Mouse (Mus musculus) midbrain, embryonic 11.5 days (tissue): ENCODE results near the gene Btbd35f26. TPM values are rescaled to one million over a fixed set of nuclear protein-coding genes. Genes with fewer than 3 reads are reported as not detected.
"Not testable (repeated sequence)": the region's sequence is repeated elsewhere in the genome, so short reads cannot be mapped to it uniquely, and the experiment has no call there.

Source experiments
- ATAC-seq: fragments of 200-750 bp; cut with Nextera tagmentation; 2 replicates; pipeline ENCODE4 v1.8.0; 2017; ENCODE audit warnings: moderate TSS enrichment, moderate library complexity; ENCODE audit not compliant: low FRiP score
- DNase-seq: peaks from one replicate; pipeline ENCODE4 v3.0.0; 2015; ENCODE audit warnings: low spot score; ENCODE audit errors: missing footprints
- H3K27ac ChIP-seq: fragments of 300-500 bp; sonication (generic); 2 replicates; pipeline ENCODE4 v1.5.1; 2014; ENCODE audit warnings: low read depth, low read length
- H3K27me3 ChIP-seq: fragments of 300-500 bp; sonication (generic); 2 replicates; pipeline ENCODE4 v1.6.1; 2014; ENCODE audit warnings: mild to moderate bottlenecking, low read length, moderate library complexity, mixed read lengths; ENCODE audit not compliant: control insufficient read depth, insufficient read depth
- H3K36me3 ChIP-seq: fragments of 300-500 bp; sonication (generic); 2 replicates; pipeline ENCODE4 v1.6.1; 2014; ENCODE audit warnings: mild to moderate bottlenecking, low read length, moderate library complexity, mixed read lengths; ENCODE audit not compliant: control insufficient read depth, insufficient read depth
- H3K4me1 ChIP-seq: fragments of 300-500 bp; sonication (generic); 2 replicates; pipeline ENCODE4 v1.6.1; 2014; ENCODE audit warnings: low read length; ENCODE audit not compliant: control insufficient read depth, insufficient read depth
- H3K4me2 ChIP-seq: fragments of 300-500 bp; sonication (generic); 2 replicates; pipeline ENCODE4 v1.6.1; 2014; ENCODE audit warnings: mild to moderate bottlenecking, moderate library complexity
- H3K4me3 ChIP-seq: fragments of 300-500 bp; sonication (generic); 2 replicates; pipeline ENCODE4 v1.5.1; 2014; ENCODE audit warnings: low read depth, low read length
- H3K9ac ChIP-seq: fragments of 300-500 bp; sonication (generic); 2 replicates; pipeline ENCODE4 v1.6.1; 2014; ENCODE audit warnings: low read length
- H3K9me3 ChIP-seq: fragments of 300-500 bp; sonication (generic); 2 replicates; pipeline ENCODE4 v1.6.1; 2016; ENCODE audit warnings: low read length; ENCODE audit not compliant: control insufficient read depth
- WGBS: fragments of 180-500 bp; shearing (Covaris S2); extraction: QIAGEN DNeasy Blood & Tissue Kit; methylation state at CpG from one replicate; pipeline ENCODE4 v1.1.7; 2014; 5-methylcytosine and 5-hydroxymethylcytosine counted together
- polyA plus RNA-seq: library from polyadenylated mRNA; unstranded; fragments of >200 nt; fragmentation: Nextera tagmentation; extraction: Ambion mirVana; gene quantifications from 2 replicates; pipeline ENCODE4 v1.2.1, GENCODE M21; 2014

The Btbd35f26 gene
- not detected in 2 replicates for polyA plus RNA-seq

DNA sequence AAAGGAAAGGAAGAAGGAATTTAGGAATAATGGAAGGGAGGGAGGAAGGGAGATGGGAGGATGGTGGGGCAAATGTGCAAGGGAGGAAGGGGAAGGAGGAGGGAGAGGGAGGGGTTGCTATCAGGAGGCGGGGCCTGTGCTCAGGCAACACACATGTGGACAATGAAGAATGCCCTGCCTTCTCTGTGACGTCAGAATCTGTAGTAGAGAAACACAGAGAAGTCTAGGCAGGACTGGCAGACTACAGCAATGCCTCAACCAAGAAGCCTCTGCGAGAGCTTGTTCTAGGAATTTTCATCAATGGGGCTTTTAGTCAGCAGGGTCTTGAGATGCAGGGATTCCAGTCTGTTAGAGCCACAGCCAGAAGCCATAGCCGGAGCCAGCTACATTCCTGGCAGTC is at the start of gene Btbd35f26:
Gene Btbd35f26, plus strand, starts transcription at position 301 of the 400 bp plus-strand sequence.
- H3K36me3 ChIP-seq, DNase-seq, H3K27ac ChIP-seq, H3K4me1 ChIP-seq, H3K27me3 ChIP-seq, H3K4me3 ChIP-seq, H3K4me2 ChIP-seq, H3K9ac ChIP-seq, ATAC-seq, H3K9me3 ChIP-seq: not testable (repeated sequence)
- WGBS: no CpG with 5 or more reads among the region's 4 CpGs

DNA sequence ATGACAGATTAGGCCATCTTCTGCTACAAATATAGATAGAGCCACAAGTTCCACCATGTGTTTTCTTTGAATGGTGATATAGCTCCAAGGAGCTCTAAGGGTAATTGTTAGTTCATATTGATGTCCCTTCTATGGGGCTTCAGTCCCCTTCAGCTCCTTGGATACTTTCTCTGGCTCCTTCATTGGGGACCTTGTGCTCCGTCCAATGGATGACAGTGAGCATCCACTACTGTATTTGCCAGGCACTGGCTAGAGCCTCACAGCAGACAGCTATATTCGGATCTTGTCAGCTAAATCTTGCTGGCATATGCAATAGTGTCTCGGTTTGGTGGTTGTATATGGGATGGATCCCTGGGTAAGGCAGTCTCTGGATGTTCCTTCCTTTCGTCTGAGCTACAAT is 5.7 kb downstream of the Btbd35f26 start:
- not testable (repeated sequence) for DNase-seq, ATAC-seq, H3K9ac ChIP-seq, H3K27me3 ChIP-seq, H3K4me1 ChIP-seq, H3K4me2 ChIP-seq, H3K4me3 ChIP-seq, H3K36me3 ChIP-seq, H3K9me3 ChIP-seq, H3K27ac ChIP-seq
- WGBS: 93% methylated on average over 1 of the region's 4 CpGs

DNA sequence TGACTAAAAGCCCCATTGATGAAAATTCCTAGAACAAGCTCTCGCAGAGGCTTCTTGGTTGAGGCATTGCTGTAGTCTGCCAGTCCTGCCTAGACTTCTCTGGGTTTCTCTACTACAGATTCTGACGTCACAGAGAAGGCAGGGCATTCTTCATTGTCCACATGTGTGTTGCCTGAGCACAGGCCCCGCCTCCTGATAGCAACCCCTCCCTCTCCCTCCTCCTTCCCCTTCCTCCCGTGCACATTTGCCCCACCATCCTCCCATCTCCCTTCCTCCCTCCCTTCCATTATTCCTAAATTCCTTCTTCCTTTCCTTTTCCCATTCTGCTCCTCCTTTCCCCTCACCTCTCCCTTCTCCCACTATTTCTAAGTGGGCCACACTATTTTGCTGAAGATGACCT is 47.6 kb downstream of the Btbd35f26 start, which contains the start of gene Btbd35f19:
Gene Btbd35f19, minus strand, starts transcription at position 101 of the 400 bp plus-strand sequence.
- H3K4me1 ChIP-seq, H3K9ac ChIP-seq, H3K27ac ChIP-seq, DNase-seq, H3K36me3 ChIP-seq, H3K4me2 ChIP-seq, H3K9me3 ChIP-seq, H3K4me3 ChIP-seq, ATAC-seq, H3K27me3 ChIP-seq: not testable (repeated sequence)
- WGBS: no CpG with 5 or more reads among the region's 4 CpGs

Other genes starting within 250 kb of the Btbd35f26 start
- gene Btbd35f29, start 218.8 kb upstream of the Btbd35f26 start, polyA plus RNA-seq: not detected in 2 replicates
- not detected in 2 replicates for gene Spin2f, start 82.6 kb upstream of the Btbd35f26 start, polyA plus RNA-seq
- not detected in 2 replicates for gene Btbd35f19, start 47.5 kb downstream of the Btbd35f26 start, polyA plus RNA-seq
- not detected in 2 replicates for gene Gm21883, start 237.8 kb downstream of the Btbd35f26 start, polyA plus RNA-seq